Mouse (Mus musculus): ENCODE measurements around the gene Gmip. TPM values are rescaled to one million over a fixed set of nuclear protein-coding genes. Genes with fewer than 3 reads are reported as not detected.

Gmip gene
- total and polyA plus RNA-seq, 3 experiments = 48.0 to 85.2 (median 61.2) TPM

GRCm38 (mm10) chr8:69805491-69805890 lies 3.0 kb upstream of the Gmip start:
- DNase-seq (ENCODE audit: low spot score) (no peak), ATAC-seq (ENCODE audit: extremely low read depth, insufficient number of reproducible peaks, low FRiP score, poor library complexity, severe bottlenecking) (no peak)
- Histone ChIP-seq H3K4me3 (ENCODE audit: low read depth, low read length) (peak overlapping the region; percentile 24; the same call in 1 of the 2 replicates), H3K4me1 (ENCODE audit: insufficient read depth, low read depth, low read length) (peaks cover 59% of the 10 kb centered on the region), H3K9me3 (replicated peaks) (no peaks in the 10 kb centered on the region), H3K36me3 (replicated peaks) (peaks cover 91% of the 10 kb centered on the region), H3K27me3 (ENCODE audit: insufficient read depth, low read length) (no peaks in the 10 kb centered on the region)
- TF ChIP-seq GATA2 (IDR thresholded peaks at IDR 0.05; ENCODE audit: borderline replicate concordance, low read depth, low read length) (no peak), TAL1 (conservative IDR thresholded peaks at IDR 0.05; ENCODE audit: low read depth, low read length) (no peak), CTCF (IDR thresholded peaks at IDR 0.05; ENCODE audit: low read depth, low read length) (no peak), POLR2AphosphoS5 (IDR thresholded peaks at IDR 0.05; ENCODE audit: insufficient replicate concordance, low read depth, low read length) (no peak), GATA1 (IDR thresholded peaks at IDR 0.05; ENCODE audit: borderline replicate concordance, low read length) (no peak)

- TF ChIP-seq POLR2AphosphoS5 (IDR thresholded peaks at IDR 0.05; ENCODE audit: insufficient replicate concordance, low read depth, low read length) (no peak), GATA1 (IDR thresholded peaks at IDR 0.05; ENCODE audit: borderline replicate concordance, low read length) (no peak), GATA2 (IDR thresholded peaks at IDR 0.05; ENCODE audit: borderline replicate concordance, low read depth, low read length) (no peak), TAL1 (conservative IDR thresholded peaks at IDR 0.05; ENCODE audit: low read depth, low read length) (no peak), CTCF (IDR thresholded peaks at IDR 0.05; ENCODE audit: low read depth, low read length) (no peak)
- ATAC-seq (ENCODE audit: extremely low read depth, insufficient number of reproducible peaks, low FRiP score, poor library complexity, severe bottlenecking) (no peak), DNase-seq (ENCODE audit: low spot score) (no peak)
- Histone ChIP-seq H3K27me3 (ENCODE audit: insufficient read depth, low read length) (no peaks in the 10 kb centered on the region), H3K9me3 (replicated peaks) (no peaks in the 10 kb centered on the region), H3K4me3 (ENCODE audit: low read depth, low read length) (no peak overlapping the region), H3K36me3 (replicated peaks) (peaks cover 92% of the 10 kb centered on the region), H3K4me1 (ENCODE audit: insufficient read depth, low read depth, low read length) (peaks cover 64% of the 10 kb centered on the region)
Observed at GRCm38 (mm10) chr8:69807236-69807635, 1.2 kb upstream of the Gmip start.

GRCm38 (mm10) chr8:69808864-69809403 lies 455 bp downstream of the Gmip start:
- peak overlapping the region; percentile 83 for H3K4me3 ChIP-seq (ENCODE audit: low read depth, low read length)
- TF ChIP-seq TAL1 (conservative IDR thresholded peaks at IDR 0.05; ENCODE audit: low read depth, low read length) = no peak
- 0 out of 2 replicates have a peak, but pooled peaks have one; percentile 58 for TF ChIP-seq POLR2AphosphoS5 (IDR thresholded peaks at IDR 0.05; ENCODE audit: insufficient replicate concordance, low read depth, low read length)
- ATAC-seq (ENCODE audit: extremely low read depth, insufficient number of reproducible peaks, low FRiP score, poor library complexity, severe bottlenecking) (peak; percentile 37; the same call in 1 of the 2 replicates), DNase-seq (ENCODE audit: low spot score) (peak; percentile 87)
- peaks cover 60% of the 10 kb centered on the region for H3K4me1 ChIP-seq (ENCODE audit: insufficient read depth, low read depth, low read length)
- no peaks in the 10 kb centered on the region for H3K27me3 ChIP-seq (ENCODE audit: insufficient read depth, low read length)
- H3K36me3 ChIP-seq (replicated peaks) = peaks cover 90% of the 10 kb centered on the region
- H3K9me3 ChIP-seq (replicated peaks) = no peaks in the 10 kb centered on the region

GRCm38 (mm10) chr8:69809820-69810219 lies 1.3 kb downstream of the Gmip start:
- H3K4me1 ChIP-seq (ENCODE audit: insufficient read depth, low read depth, low read length) = peaks cover 60% of the 10 kb centered on the region
- no peak for ATAC-seq (ENCODE audit: extremely low read depth, insufficient number of reproducible peaks, low FRiP score, poor library complexity, severe bottlenecking)
- H3K4me3 ChIP-seq (ENCODE audit: low read depth, low read length) = peak overlapping the region; percentile 83; the same call in 1 of the 2 replicates
- H3K9me3 ChIP-seq (replicated peaks) = peaks cover 4% of the 10 kb centered on the region; the same call in 1 of the 2 replicates
- peaks cover 90% of the 10 kb centered on the region for H3K36me3 ChIP-seq (replicated peaks)
- TF ChIP-seq TAL1 (conservative IDR thresholded peaks at IDR 0.05; ENCODE audit: low read depth, low read length) (no peak), POLR2AphosphoS5 (IDR thresholded peaks at IDR 0.05; ENCODE audit: insufficient replicate concordance, low read depth, low read length) (no peak), GATA2 (IDR thresholded peaks at IDR 0.05; ENCODE audit: borderline replicate concordance, low read depth, low read length) (no peak), GATA1 (IDR thresholded peaks at IDR 0.05; ENCODE audit: borderline replicate concordance, low read length) (no peak)
- DNase-seq (ENCODE audit: low spot score) = no peak
- H3K27me3 ChIP-seq (ENCODE audit: insufficient read depth, low read length) = no peaks in the 10 kb centered on the region

- peaks cover 21% of the 10 kb centered on the region for H3K4me1 ChIP-seq (ENCODE audit: insufficient read depth, low read depth, low read length)
- H3K27me3 ChIP-seq (ENCODE audit: insufficient read depth, low read length) = no peaks in the 10 kb centered on the region
- ATAC-seq (ENCODE audit: extremely low read depth, insufficient number of reproducible peaks, low FRiP score, poor library complexity, severe bottlenecking) (no peak), DNase-seq (ENCODE audit: low spot score) (no peak)
- TF ChIP-seq GATA2 (IDR thresholded peaks at IDR 0.05; ENCODE audit: borderline replicate concordance, low read depth, low read length) (no peak), CTCF (IDR thresholded peaks at IDR 0.05; ENCODE audit: low read depth, low read length) (no peak), TAL1 (conservative IDR thresholded peaks at IDR 0.05; ENCODE audit: low read depth, low read length) (no peak), POLR2AphosphoS5 (IDR thresholded peaks at IDR 0.05; ENCODE audit: insufficient replicate concordance, low read depth, low read length) (no peak), GATA1 (IDR thresholded peaks at IDR 0.05; ENCODE audit: borderline replicate concordance, low read length) (no peak)
- peaks cover 4% of the 10 kb centered on the region; the same call in 1 of the 2 replicates for H3K9me3 ChIP-seq (replicated peaks)
- peaks cover 97% of the 10 kb centered on the region for H3K36me3 ChIP-seq (replicated peaks)
- no peak overlapping the region for H3K4me3 ChIP-seq (ENCODE audit: low read depth, low read length)
Observed at GRCm38 (mm10) chr8:69814881-69815280, 6.4 kb downstream of the Gmip start.

- H3K27me3 ChIP-seq (ENCODE audit: insufficient read depth, low read length) = no peaks in the 10 kb centered on the region
- TF ChIP-seq POLR2AphosphoS5 (IDR thresholded peaks at IDR 0.05; ENCODE audit: insufficient replicate concordance, low read depth, low read length) = no peak
- TF ChIP-seq TAL1 (conservative IDR thresholded peaks at IDR 0.05; ENCODE audit: low read depth, low read length) = no peak
- no peak for TF ChIP-seq GATA1 (IDR thresholded peaks at IDR 0.05; ENCODE audit: borderline replicate concordance, low read length)
- no peak for TF ChIP-seq GATA2 (IDR thresholded peaks at IDR 0.05; ENCODE audit: borderline replicate concordance, low read depth, low read length)
- no peak for TF ChIP-seq CTCF (IDR thresholded peaks at IDR 0.05; ENCODE audit: low read depth, low read length)
- ATAC-seq (ENCODE audit: extremely low read depth, insufficient number of reproducible peaks, low FRiP score, poor library complexity, severe bottlenecking) (no peak), DNase-seq (ENCODE audit: low spot score) (no peak)
- H3K36me3 ChIP-seq (replicated peaks) = peaks cover 97% of the 10 kb centered on the region
- no peak overlapping the region for H3K4me3 ChIP-seq (ENCODE audit: low read depth, low read length)
- peaks cover 16% of the 10 kb centered on the region for H3K4me1 ChIP-seq (ENCODE audit: insufficient read depth, low read depth, low read length)
- peaks cover 4% of the 10 kb centered on the region; the same call in 1 of the 2 replicates for H3K9me3 ChIP-seq (replicated peaks)
Observed at GRCm38 (mm10) chr8:69815396-69815795, 6.9 kb downstream of the Gmip start.
